Mouse (Mus musculus): ENCODE measurements at regions not wholly inside any gene's neighbourhood (a gene's known extent, or its start where the extent isn't known, plus 50 kb on each side); places are given as distances from the start of the nearest gene placed in this dataset.

DNA sequence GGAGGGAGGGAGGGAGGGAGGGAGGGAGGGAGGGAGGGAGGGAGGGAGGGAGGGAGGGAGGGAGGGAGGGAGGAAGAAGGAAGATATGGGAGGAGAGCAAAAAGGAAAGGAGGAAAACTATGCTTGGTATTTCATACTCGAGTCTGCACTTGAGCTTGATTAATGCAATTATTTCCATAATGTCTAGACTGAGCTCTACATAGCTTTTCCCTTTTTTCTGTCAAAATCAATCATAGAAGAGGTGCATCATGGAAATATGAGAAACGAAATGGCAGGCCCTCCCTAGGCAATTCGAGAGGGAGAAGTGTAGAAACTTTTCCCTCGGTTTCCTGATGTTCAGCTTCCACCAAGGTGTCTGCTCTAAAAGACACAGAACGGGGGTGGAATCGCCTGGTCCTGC lies 417.6 kb downstream of the Plk2 start:
- WGBS (ENCODE audit: insufficient replicate concordance) = 55% methylated on average over 6 of the region's 6 CpGs
- Histone ChIP-seq H3K9me3 (replicated peaks) (no peaks in the 10 kb centered on the region), H3K4me2 (no peak overlapping the region), H3K27me3 (no peaks in the 10 kb centered on the region), H3K4me1 (replicated peaks) (no peaks in the 10 kb centered on the region), H3K27ac (replicated peaks) (no peak overlapping the region), H3K9ac (no peak overlapping the region), H3K4me3 (replicated peaks) (no peak overlapping the region), H3K36me3 (replicated peaks) (no peaks in the 10 kb centered on the region)
- no peak for ATAC-seq (ENCODE audit: insufficient read depth)

DNA sequence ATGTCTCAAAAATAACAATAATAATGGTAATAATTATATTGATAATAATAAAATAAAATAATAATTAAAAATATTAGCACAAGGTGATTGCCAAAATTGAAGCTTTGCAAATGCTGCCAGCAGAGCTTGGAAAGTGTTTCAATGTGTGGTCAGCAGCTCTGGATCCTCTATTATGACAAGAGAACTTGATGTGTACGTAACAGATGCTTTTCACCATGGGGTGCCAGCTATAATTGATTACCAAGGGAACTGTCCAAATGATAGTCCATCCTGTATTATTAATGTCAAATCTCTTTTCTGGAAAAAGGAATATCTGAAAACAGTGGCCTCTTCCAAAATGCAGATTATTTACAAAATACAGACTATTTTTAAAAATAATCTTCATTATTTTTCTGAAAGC lies 419.2 kb downstream of the Plk2 start:
- Histone ChIP-seq H3K9ac (no peak overlapping the region), H3K4me2 (no peak overlapping the region), H3K9me3 (replicated peaks) (no peaks in the 10 kb centered on the region), H3K4me1 (replicated peaks) (no peaks in the 10 kb centered on the region), H3K36me3 (replicated peaks) (no peaks in the 10 kb centered on the region), H3K27ac (replicated peaks) (no peak overlapping the region), H3K27me3 (no peaks in the 10 kb centered on the region), H3K4me3 (replicated peaks) (no peak overlapping the region)
- no peak for ATAC-seq (ENCODE audit: insufficient read depth)
- WGBS (ENCODE audit: insufficient replicate concordance) = 76% methylated on average over 1 of the region's 1 CpGs

DNA sequence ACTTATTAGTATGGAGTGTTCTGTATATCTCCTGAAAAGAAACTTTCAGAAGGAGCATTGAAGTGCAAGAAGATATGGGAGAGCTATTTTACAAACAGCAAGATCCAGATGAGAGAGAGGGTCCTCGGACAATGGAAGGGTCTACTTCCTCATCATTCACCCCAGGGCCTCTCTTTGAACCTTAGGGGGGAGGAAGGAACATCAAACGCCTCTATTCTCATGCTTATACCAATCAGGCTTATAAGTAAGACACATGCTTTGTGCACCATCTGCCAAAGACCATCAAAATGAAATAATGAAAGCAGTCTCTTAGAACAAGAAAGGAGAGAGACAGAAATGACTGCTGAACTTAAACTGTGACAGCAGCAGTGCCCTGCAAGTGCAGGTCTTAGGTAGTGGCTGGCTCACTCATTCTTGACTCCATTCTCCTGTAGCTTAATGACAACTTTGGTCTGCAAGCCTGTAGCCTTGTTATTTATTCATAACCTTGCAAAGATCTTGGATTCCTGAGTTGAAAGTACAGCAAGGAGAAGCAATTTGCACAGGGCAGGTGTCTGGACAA lies 424.5 kb downstream of the Plk2 start:
- Histone ChIP-seq H3K4me2 (no peak overlapping the region), H3K4me1 (replicated peaks) (no peaks in the 10 kb centered on the region), H3K9me3 (replicated peaks) (no peaks in the 10 kb centered on the region), H3K27me3 (no peaks in the 10 kb centered on the region), H3K36me3 (replicated peaks) (no peaks in the 10 kb centered on the region), H3K4me3 (replicated peaks) (no peak overlapping the region), H3K27ac (replicated peaks) (no peak overlapping the region), H3K9ac (no peak overlapping the region)
- WGBS (ENCODE audit: insufficient replicate concordance) = 30% methylated on average over 2 of the region's 2 CpGs
- no peak for ATAC-seq (ENCODE audit: insufficient read depth)

DNA sequence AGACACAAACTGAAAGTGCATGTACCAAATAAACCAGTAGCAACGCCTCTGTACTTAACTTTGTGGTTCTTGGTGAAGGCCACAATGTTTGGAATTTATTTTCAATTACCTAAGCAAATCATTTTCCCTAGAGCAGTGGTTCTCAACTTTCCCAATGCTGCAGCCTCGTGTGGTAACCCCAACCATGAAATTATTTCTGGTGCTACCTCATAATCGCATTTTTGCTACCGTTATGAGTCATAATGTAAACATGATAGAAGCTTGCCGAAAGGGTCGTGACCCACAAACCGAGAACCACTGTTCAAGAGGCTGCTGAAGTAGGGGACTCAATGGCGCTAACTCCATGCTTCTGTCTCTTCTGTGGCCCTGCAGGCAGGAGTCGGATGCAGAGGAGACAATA lies 429.9 kb upstream of the Actbl2 start:
- no peaks in the 10 kb centered on the region for H3K27me3 ChIP-seq
- WGBS (ENCODE audit: insufficient replicate concordance) = 67% methylated on average over 9 of the region's 9 CpGs
- H3K4me2 ChIP-seq = no peak overlapping the region
- H3K9me3 ChIP-seq (replicated peaks) = no peaks in the 10 kb centered on the region
- no peaks in the 10 kb centered on the region for H3K4me1 ChIP-seq (replicated peaks)
- no peak overlapping the region for H3K27ac ChIP-seq (replicated peaks)
- no peaks in the 10 kb centered on the region for H3K36me3 ChIP-seq (replicated peaks)
- no peak overlapping the region for H3K9ac ChIP-seq
- ATAC-seq (ENCODE audit: insufficient read depth) = no peak
- H3K4me3 ChIP-seq (replicated peaks) = no peak overlapping the region

DNA sequence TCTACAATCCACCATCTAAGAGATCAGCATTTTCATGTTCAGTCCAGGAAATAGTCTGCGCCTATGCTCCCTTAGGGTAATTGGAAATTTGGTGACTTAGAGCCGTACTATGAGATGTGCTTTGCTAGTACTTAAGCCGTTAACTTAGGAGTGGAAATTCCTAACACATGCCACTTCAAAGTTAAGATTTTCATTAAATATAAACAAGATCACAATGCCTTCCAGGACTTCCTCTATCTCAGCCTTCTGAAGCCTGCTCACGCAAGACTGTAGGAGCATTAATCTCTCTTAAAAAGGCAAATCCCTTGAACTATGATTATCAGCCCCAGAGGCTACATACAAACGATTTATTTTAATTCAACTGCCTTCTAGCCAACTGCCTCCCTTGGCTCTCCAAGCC lies 422.4 kb upstream of the Actbl2 start:
- no peaks in the 10 kb centered on the region for H3K36me3 ChIP-seq (replicated peaks)
- ATAC-seq (ENCODE audit: insufficient read depth) = no peak
- H3K4me3 ChIP-seq (replicated peaks) = no peak overlapping the region
- no peaks in the 10 kb centered on the region for H3K4me1 ChIP-seq (replicated peaks)
- H3K9me3 ChIP-seq (replicated peaks) = no peaks in the 10 kb centered on the region
- no peak overlapping the region for H3K27ac ChIP-seq (replicated peaks)
- no peaks in the 10 kb centered on the region for H3K27me3 ChIP-seq
- WGBS (ENCODE audit: insufficient replicate concordance) = 62% methylated on average over 5 of the region's 5 CpGs
- H3K9ac ChIP-seq = no peak overlapping the region
- H3K4me2 ChIP-seq = no peak overlapping the region

DNA sequence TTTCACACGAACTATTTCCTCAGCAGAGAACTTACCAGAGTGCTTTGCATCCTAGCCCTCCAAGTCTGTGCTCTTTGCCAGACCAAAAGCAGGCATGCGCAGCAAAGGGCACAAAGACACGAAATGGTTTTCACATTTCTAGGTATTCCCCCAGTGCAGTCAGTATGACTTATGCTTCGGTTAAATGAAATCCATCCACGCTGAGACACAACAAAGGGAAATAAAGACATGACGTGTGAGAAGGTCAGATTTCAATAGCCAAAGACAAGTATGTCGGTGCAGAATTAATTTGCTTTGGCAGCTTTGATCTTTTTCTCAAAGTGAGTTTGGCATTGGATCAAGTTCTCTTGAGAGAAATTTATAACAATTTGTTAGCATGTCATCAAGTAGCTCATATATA lies 417.9 kb upstream of the Actbl2 start:
- ATAC-seq (ENCODE audit: insufficient read depth) = no peak
- 67% methylated on average over 7 of the region's 7 CpGs for WGBS (ENCODE audit: insufficient replicate concordance)
- H3K4me1 ChIP-seq (replicated peaks) = no peaks in the 10 kb centered on the region

DNA sequence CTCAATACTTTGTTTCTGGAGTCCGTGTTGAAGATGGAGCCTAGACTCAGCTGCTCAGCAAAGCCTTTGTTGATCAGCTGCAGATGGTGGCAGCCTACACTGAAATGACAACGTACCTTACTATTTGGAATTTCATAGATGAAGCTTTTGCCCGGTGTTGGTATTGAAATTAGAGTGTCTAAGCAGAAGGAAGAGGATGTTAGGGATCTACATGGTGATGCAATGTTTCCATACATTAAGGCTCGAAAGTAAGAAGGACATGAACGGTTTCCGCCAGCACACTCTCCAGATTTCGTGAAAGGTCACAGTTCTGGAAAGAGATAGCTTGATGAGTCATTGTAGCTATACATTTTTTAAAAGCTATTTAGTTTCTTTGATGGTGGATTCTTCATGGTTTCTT lies 412.9 kb upstream of the Actbl2 start:
- Histone ChIP-seq H3K4me1 (replicated peaks) (no peaks in the 10 kb centered on the region), H3K9ac (no peak overlapping the region), H3K27me3 (no peaks in the 10 kb centered on the region), H3K27ac (replicated peaks) (no peak overlapping the region), H3K4me2 (no peak overlapping the region), H3K4me3 (replicated peaks) (no peak overlapping the region), H3K9me3 (replicated peaks) (no peaks in the 10 kb centered on the region), H3K36me3 (replicated peaks) (no peaks in the 10 kb centered on the region)
- ATAC-seq (ENCODE audit: insufficient read depth) = no peak
- 76% methylated on average over 7 of the region's 7 CpGs for WGBS (ENCODE audit: insufficient replicate concordance)

More for the DNA sequence above, 417.9 kb upstream of the Actbl2 start:
- H3K9ac ChIP-seq = no peak overlapping the region
- no peaks in the 10 kb centered on the region for H3K27me3 ChIP-seq
- no peak overlapping the region for H3K27ac ChIP-seq (replicated peaks)
- no peak overlapping the region for H3K4me2 ChIP-seq
- no peak overlapping the region for H3K4me3 ChIP-seq (replicated peaks)
- H3K36me3 ChIP-seq (replicated peaks) = no peaks in the 10 kb centered on the region
- no peaks in the 10 kb centered on the region for H3K9me3 ChIP-seq (replicated peaks)

DNA sequence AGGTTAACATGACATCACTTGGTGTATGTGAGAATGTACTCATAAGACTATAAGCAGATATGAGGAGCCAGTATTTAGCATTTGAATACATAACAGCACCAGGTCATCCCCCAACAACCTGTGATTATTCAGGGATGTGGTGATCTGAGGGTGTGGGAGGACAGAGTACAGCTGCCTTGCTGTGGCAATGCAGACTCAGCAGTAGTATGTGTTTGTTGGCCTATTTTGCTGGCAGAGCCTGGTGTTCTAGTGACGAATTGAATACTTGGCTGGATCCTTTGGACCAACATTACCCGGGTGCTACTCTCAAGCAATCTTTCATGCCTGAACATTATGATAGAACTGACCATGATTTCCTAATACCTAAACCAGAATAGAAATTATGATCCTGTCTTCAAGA lies 409.1 kb upstream of the Actbl2 start:
- H3K9ac ChIP-seq = no peak overlapping the region
- H3K9me3 ChIP-seq (replicated peaks) = no peaks in the 10 kb centered on the region
- no peak for ATAC-seq (ENCODE audit: insufficient read depth)
- H3K27me3 ChIP-seq = no peaks in the 10 kb centered on the region
- no peak overlapping the region for H3K4me2 ChIP-seq
- no peaks in the 10 kb centered on the region for H3K4me1 ChIP-seq (replicated peaks)
- 62% methylated on average over 2 of the region's 2 CpGs for WGBS (ENCODE audit: insufficient replicate concordance)
- H3K36me3 ChIP-seq (replicated peaks) = no peaks in the 10 kb centered on the region
- no peak overlapping the region for H3K27ac ChIP-seq (replicated peaks)
- no peak overlapping the region for H3K4me3 ChIP-seq (replicated peaks)

DNA sequence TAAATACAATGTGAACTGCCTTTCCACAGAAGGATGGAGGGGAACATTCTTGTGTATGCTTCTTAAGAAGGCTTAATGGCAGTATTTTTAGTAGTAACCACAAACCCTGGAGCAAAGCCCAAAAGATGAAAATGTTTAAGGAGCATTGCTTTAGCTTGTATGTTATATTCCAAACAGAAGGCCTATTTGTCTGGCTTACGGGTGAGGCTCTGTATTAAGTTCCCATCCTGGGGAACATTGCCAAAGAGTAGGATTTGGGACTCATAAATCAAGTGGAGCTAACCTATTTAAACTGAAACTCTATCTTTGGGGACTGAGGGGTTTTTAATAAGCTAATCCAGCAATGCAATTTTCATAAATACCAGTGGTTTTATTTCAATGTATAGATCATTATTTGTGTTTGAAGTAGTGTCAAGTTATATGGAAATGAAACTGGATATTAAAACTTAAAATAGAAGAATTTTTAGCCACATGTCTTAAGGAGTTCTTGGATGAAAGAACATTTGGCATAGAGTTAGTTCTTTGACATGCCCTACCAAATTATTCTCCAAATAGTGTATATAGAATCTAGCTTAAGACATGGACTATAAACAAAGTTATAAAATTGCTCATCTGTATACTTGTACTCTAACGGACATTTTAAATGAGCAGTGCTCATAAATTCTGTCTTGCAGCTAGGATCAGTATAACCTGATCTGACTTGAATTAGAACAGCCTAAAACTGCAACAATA lies 401.7 kb upstream of the Actbl2 start:
- no peak for ATAC-seq (ENCODE audit: insufficient read depth)
- H3K27me3 ChIP-seq = no peaks in the 10 kb centered on the region
- H3K4me2 ChIP-seq = no peak overlapping the region
- H3K9ac ChIP-seq = no peak overlapping the region
- no peak overlapping the region for H3K27ac ChIP-seq (replicated peaks)
- no peak overlapping the region for H3K4me3 ChIP-seq (replicated peaks)
- whole genome bisulfite sequencing (ENCODE audit: insufficient replicate concordance) = 53% methylated on average over 2 of the region's 2 CpGs
- no peaks in the 10 kb centered on the region for H3K36me3 ChIP-seq (replicated peaks)
- no peaks in the 10 kb centered on the region for H3K4me1 ChIP-seq (replicated peaks)
- no peaks in the 10 kb centered on the region for H3K9me3 ChIP-seq (replicated peaks)

DNA sequence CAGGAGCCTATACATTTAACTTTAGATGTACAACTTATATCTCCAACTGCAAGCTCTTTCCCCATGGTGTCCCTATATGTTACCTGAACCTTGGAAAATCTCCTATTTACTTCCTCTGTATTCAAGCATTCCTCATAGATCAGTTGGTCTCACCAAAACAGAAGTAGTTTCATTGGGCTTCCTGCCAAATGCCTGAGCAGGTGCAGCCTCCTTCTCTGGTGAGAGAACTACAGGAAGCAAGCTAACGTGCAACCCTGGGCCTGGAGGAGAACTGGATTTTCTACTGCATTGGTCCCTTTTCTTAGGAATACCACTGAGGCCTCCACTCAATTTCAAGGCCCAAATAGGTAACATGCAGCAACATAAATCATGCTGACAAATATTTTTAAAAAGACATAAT lies 400.6 kb upstream of the Actbl2 start:
- ATAC-seq (ENCODE audit: insufficient read depth) = no peak
- no peak overlapping the region for H3K27ac ChIP-seq (replicated peaks)

DNA sequence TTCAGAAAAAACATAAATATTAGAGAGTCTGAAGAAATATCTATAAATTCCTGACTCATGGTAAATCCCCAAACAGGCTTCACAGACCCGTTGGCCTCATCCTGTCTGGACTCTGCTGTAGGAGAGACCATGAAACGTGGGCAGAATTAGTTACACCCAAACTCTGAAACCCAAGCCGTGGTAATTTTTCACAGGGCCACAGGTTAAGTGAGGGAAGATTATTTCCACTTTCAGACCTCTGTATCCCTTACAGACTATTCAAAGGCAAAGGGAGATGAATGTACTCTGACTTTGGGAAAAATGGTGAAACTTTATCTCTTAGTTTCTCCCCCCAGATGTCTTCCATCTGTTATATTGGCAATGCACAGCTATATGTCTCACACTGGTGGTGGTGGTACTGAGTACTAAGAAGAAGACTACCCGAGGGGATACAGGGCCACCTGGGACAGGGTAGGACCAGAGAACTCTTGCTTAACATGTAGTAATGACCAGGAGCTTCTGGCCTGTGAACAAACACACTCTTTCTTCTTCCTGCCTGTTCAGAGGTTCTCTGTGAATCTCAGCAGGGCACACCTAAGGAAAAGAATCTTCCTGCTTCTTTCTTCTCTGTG lies 388.8 kb upstream of the Actbl2 start:
- H3K4me2 ChIP-seq = no peak overlapping the region
- H3K9me3 ChIP-seq (replicated peaks) = no peaks in the 10 kb centered on the region
- H3K27ac ChIP-seq (replicated peaks) = no peak overlapping the region
- no peaks in the 10 kb centered on the region for H3K27me3 ChIP-seq
- ATAC-seq (ENCODE audit: insufficient read depth) = no peak
- no peaks in the 10 kb centered on the region for H3K36me3 ChIP-seq (replicated peaks)
- WGBS (ENCODE audit: insufficient replicate concordance) = 48% methylated on average over 4 of the region's 4 CpGs
- no peak overlapping the region for H3K4me3 ChIP-seq (replicated peaks)
- no peaks in the 10 kb centered on the region for H3K4me1 ChIP-seq (replicated peaks)
- no peak overlapping the region for H3K9ac ChIP-seq

More for the DNA sequence above, 400.6 kb upstream of the Actbl2 start:
- H3K4me2 ChIP-seq = no peak overlapping the region
- H3K4me1 ChIP-seq (replicated peaks) = no peaks in the 10 kb centered on the region
- H3K4me3 ChIP-seq (replicated peaks) = no peak overlapping the region
- H3K9ac ChIP-seq = no peak overlapping the region
- H3K27me3 ChIP-seq = no peaks in the 10 kb centered on the region
- 31% methylated on average over 1 of the region's 1 CpGs for WGBS (ENCODE audit: insufficient replicate concordance)
- no peaks in the 10 kb centered on the region for H3K9me3 ChIP-seq (replicated peaks)
- H3K36me3 ChIP-seq (replicated peaks) = no peaks in the 10 kb centered on the region
